ENCODE assay signal across 31 mouse cellular contexts in the genomic region with DNA sequence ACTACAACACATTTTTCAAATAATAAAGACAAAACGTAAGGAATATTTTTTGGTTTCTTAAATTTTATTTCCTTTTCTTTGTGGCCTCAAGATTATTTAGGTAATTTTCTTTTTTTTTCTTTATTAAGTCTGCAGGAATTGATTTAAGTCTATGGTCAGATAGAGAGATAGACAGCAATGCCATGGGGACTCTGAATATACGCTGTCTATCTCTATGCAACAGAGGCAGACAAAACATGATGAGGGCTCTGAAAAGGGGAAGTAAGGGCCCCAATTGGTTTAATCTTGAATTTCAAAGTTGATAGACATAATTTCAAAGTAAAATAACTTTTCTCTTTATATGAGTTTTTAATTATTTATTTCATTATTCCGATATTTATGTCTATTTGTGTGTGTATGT.
"Had no signal": no experiment of that assay in that cellular context is flagged by ENCODE, and none has a peak within 500 bp of the region (broad histone marks: within the 10 kb centered on the region; RNA-seq: fewer than 3 reads in every experiment).

No protein-coding gene starts in this region.

- H3K9me3 ChIP-seq: limb, embryonic 10.5 days; limb, embryonic 12.5 days; limb, embryonic 13.5 days; limb, embryonic 15.5 days; liver, embryonic 12.5 days; liver, embryonic 13.5 days; liver, embryonic 15.5 days; lung, embryonic 15.5 days; megakaryocyte, embryonic 14.5 days; midbrain, embryonic 10.5 days; midbrain, embryonic 12.5 days; midbrain, embryonic 13.5 days; midbrain, embryonic 15.5 days; neural tube, embryonic 12.5 days had no signal

- H3K36me3 ChIP-seq: limb, embryonic 10.5 days; limb, embryonic 12.5 days; limb, embryonic 13.5 days; limb, embryonic 15.5 days; liver, embryonic 12.5 days; liver, embryonic 13.5 days; liver, embryonic 15.5 days; lung, embryonic 15.5 days; midbrain, embryonic 10.5 days; midbrain, embryonic 12.5 days; midbrain, embryonic 13.5 days; midbrain, embryonic 15.5 days; neural tube, embryonic 12.5 days had no signal

- H3K4me3 ChIP-seq: limb, embryonic 10.5 days; limb, embryonic 12.5 days; limb, embryonic 13.5 days; limb, embryonic 15.5 days; liver, embryonic 12.5 days; liver, embryonic 13.5 days; liver, embryonic 15.5 days; lung, embryonic 15.5 days; megakaryocyte, embryonic 14.5 days; midbrain, embryonic 10.5 days; midbrain, embryonic 12.5 days; midbrain, embryonic 13.5 days; midbrain, embryonic 15.5 days; myocyte; neural tube, embryonic 12.5 days had no signal

- H3K27me3 ChIP-seq: limb, embryonic 12.5 days; limb, embryonic 13.5 days; limb, embryonic 15.5 days; liver, embryonic 12.5 days; liver, embryonic 13.5 days; liver, embryonic 15.5 days; lung, embryonic 15.5 days; megakaryocyte, embryonic 14.5 days; midbrain, embryonic 12.5 days; midbrain, embryonic 13.5 days; midbrain, embryonic 15.5 days; neural tube, embryonic 12.5 days had no signal

- H3K9ac ChIP-seq: limb, embryonic 12.5 days; limb, embryonic 13.5 days; limb, embryonic 15.5 days; liver, embryonic 12.5 days; liver, embryonic 13.5 days; liver, embryonic 14.5 days; liver, embryonic 15.5 days; liver, postnatal 0 days; lung, embryonic 14.5 days; lung, embryonic 15.5 days; midbrain, embryonic 12.5 days; midbrain, embryonic 13.5 days; midbrain, embryonic 15.5 days; neural tube, embryonic 12.5 days had no signal

- H3K4me1 ChIP-seq: limb, embryonic 10.5 days; limb, embryonic 12.5 days; limb, embryonic 13.5 days; limb, embryonic 15.5 days; liver, embryonic 12.5 days; liver, embryonic 13.5 days; liver, embryonic 15.5 days; megakaryocyte, embryonic 14.5 days; midbrain, embryonic 13.5 days; neural tube, embryonic 12.5 days had no signal

- ATAC-seq: liver, embryonic 12.5 days; liver, postnatal 0 days; lung, postnatal 0 days; midbrain, embryonic 13.5 days; midbrain, embryonic 15.5 days; midbrain, embryonic 16.5 days had no signal

- H3K27ac ChIP-seq: limb, embryonic 10.5 days; limb, embryonic 12.5 days; limb, embryonic 13.5 days; limb, embryonic 15.5 days; liver, embryonic 12.5 days; liver, embryonic 13.5 days; liver, embryonic 14.5 days; liver, embryonic 15.5 days; lung, embryonic 15.5 days; macrophage; midbrain, embryonic 10.5 days; midbrain, embryonic 12.5 days; midbrain, embryonic 13.5 days; midbrain, embryonic 15.5 days; neural tube, embryonic 12.5 days had no signal

- DNase-seq: left cerebral cortex, postnatal 4 days; liver; liver, embryonic 13.5 days; liver, postnatal 0 days; lung, adult 18-20 months; lung, embryonic 14.5 days; lung, postnatal 10 days; lung, postnatal 14 days; lung, postnatal 36 days; lung, postnatal 4 days; midbrain, embryonic 14.5 days had no signal

- H3K4me2 ChIP-seq: limb, embryonic 12.5 days; limb, embryonic 13.5 days; limb, embryonic 15.5 days; liver, embryonic 11.5 days; liver, embryonic 12.5 days; liver, embryonic 13.5 days; liver, embryonic 15.5 days; lung, embryonic 14.5 days; lung, embryonic 15.5 days; midbrain, embryonic 11.5 days; midbrain, embryonic 12.5 days; midbrain, embryonic 13.5 days; midbrain, embryonic 15.5 days; neural tube, embryonic 12.5 days had no signal
